Mouse (Mus musculus) thymus, adult 2 months (tissue): ENCODE data around the gene Gm45261. TPM values are rescaled to one million over a fixed set of nuclear protein-coding genes. Genes with fewer than 3 reads are reported as not detected.

ENCODE experiments used
- DNase-seq: peaks from one replicate; pipeline ENCODE4 v3.0.0; 2021
- H3K27ac ChIP-seq: fragments of 200-500 bp; 2 replicates; pipeline ENCODE4 v1.5.1; 2012; ENCODE audit warnings: low read length, control low read depth; ENCODE audit not compliant: control insufficient read depth, insufficient read depth
- H3K27me3 ChIP-seq: fragments of 200-500 bp; 2 replicates; pipeline ENCODE4 v1.6.1; 2012; ENCODE audit warnings: mild to moderate bottlenecking, low read length, moderate library complexity, mixed read lengths; ENCODE audit not compliant: control insufficient read depth, insufficient read depth
- H3K36me3 ChIP-seq: fragments of 200-500 bp; 2 replicates; pipeline ENCODE4 v1.6.1; 2012; ENCODE audit warnings: mild to moderate bottlenecking, low read length, moderate library complexity; ENCODE audit not compliant: control insufficient read depth, insufficient read depth
- H3K4me1 ChIP-seq: fragments of 200-500 bp; replicated peaks from 2 replicates; pipeline ENCODE4 v1.6.1; 2012; ENCODE audit warnings: low read length; ENCODE audit not compliant: control insufficient read depth, insufficient read depth
- H3K4me3 ChIP-seq: fragments of 200-500 bp; 2 replicates; pipeline ENCODE4 v1.5.1; 2012; ENCODE audit warnings: mild to moderate bottlenecking, low read length, control low read depth, moderate library complexity; ENCODE audit not compliant: control insufficient read depth, insufficient read depth
- CTCF ChIP-seq: fragments of 200-500 bp; IDR thresholded peaks from 2 replicates; pipeline ENCODE4 v1.5.1; 2012; ENCODE audit warnings: mild to moderate bottlenecking, control low read depth, low read length, moderate library complexity, borderline replicate concordance; ENCODE audit not compliant: control insufficient read depth, poor library complexity, insufficient read depth; ENCODE audit errors: extremely low read depth
- POLR2A ChIP-seq: fragments of 200-500 bp; IDR thresholded peaks from 2 replicates; pipeline ENCODE4 v1.6.1; 2012; ENCODE audit warnings: mild to moderate bottlenecking, low read length, control low read depth, moderate library complexity; ENCODE audit not compliant: control insufficient read depth, poor library complexity, insufficient read depth; ENCODE audit errors: extremely low read depth
- WGBS: fragments of 180-500 bp; shearing (Covaris S2); methylation state at CpG from one replicate; pipeline ENCODE4 v1.1.7; 2018; 5-methylcytosine and 5-hydroxymethylcytosine counted together
- polyA plus RNA-seq: library from polyadenylated mRNA; depleted of rRNA; stranded (reverse); fragments of >200 nt; gene quantifications from 2 replicates; pipeline ENCODE4 v1.2.3, GENCODE M21; 2012; rRNA removed

The Gm45261 gene
- not detected in 2 replicates for polyA plus RNA-seq

DNA sequence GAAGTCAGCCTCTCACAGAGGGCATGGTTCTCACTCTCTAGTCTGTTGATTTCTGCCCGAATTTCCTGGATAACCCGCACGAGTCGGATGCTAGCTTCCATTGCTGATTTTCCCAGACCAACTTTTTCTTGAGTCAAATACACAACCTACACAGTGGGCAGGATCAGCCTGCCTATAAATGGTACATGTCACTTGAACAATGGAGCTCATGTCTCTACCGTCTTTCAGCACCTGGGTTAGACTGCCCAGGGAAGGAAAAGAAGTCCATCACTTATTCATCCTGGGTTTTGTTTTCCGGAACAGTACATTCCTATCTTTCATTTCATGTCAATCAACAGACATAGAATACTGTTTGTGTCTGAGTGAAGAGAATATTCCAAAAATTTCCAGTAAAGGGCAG, at the start of gene Gm45261:
TSS of gene Gm45261 (minus strand) at position 101 of the 400 bp plus-strand sequence.
- DNase-seq, result no peak
- H3K36me3 ChIP-seq, result no peaks in the 10 kb centered on the region
- H3K27me3 ChIP-seq, result no peaks in the 10 kb centered on the region
- no peaks in the 10 kb centered on the region for H3K4me1 ChIP-seq
- H3K4me3 ChIP-seq, result no peak within 1 kb of the TSS
- 96% methylated on average over 6 of the region's 6 CpGs for WGBS
- TF ChIP-seq POLR2A (no peak), CTCF (no peak)
- H3K27ac ChIP-seq, result no peak within 1 kb of the TSS

DNA sequence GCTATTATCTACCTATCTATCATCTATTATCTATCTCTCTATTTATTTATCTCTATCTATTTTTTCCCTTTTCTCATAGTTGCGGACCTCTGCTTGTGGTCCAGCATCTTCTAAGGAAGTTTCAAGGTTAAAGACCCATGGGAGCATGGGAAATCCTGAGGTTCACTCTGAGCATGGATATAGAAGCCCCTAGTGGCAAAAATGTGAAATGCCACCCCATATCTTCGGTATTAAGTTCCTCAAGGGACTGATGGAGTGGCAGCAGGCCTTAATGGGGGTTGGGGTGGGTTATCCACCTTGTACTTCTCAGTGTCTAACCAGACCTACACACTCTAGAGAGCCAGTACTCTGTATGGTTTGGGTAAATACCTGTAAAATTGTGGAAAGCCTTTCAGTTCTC, 43.5 kb upstream of the Gm45261 start:
- no peak for DNase-seq
- H3K36me3 ChIP-seq, result peaks cover 55% of the 10 kb centered on the region
- no peaks in the 10 kb centered on the region for H3K4me1 ChIP-seq
- H3K4me3 ChIP-seq, result no peak overlapping the region
- no peaks in the 10 kb centered on the region for H3K27me3 ChIP-seq
- 75% methylated on average over 2 of the region's 2 CpGs for WGBS
- H3K27ac ChIP-seq, result no peak overlapping the region
- no peak for TF ChIP-seq CTCF
- no peak for TF ChIP-seq POLR2A

DNA sequence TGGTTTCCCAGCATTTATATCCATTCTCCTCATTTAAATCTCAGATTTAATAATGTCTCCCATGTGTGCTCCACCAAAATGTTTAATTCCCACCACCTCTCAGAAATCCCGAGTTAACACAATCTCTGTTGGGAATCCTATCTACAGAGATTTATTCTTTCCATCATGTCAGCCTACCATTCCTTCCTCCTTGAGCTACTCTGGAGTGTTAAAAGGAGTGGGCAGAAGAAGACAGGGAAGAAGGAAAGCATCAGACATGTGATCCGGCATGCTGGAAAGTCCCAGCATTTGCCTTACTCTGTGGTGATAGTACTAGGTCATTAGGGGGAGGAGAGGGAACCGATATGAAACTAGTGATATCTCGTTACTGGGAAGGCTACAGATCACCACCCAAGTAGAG, 42.8 kb upstream of the Gm45261 start:
- WGBS, result 94% methylated on average over 4 of the region's 4 CpGs
- Histone ChIP-seq H3K36me3 (peaks cover 55% of the 10 kb centered on the region), H3K4me3 (no peak overlapping the region), H3K4me1 (no peaks in the 10 kb centered on the region), H3K27me3 (no peaks in the 10 kb centered on the region), H3K27ac (no peak overlapping the region)
- TF ChIP-seq CTCF (no peak), POLR2A (no peak)
- DNase-seq, result no peak

DNA sequence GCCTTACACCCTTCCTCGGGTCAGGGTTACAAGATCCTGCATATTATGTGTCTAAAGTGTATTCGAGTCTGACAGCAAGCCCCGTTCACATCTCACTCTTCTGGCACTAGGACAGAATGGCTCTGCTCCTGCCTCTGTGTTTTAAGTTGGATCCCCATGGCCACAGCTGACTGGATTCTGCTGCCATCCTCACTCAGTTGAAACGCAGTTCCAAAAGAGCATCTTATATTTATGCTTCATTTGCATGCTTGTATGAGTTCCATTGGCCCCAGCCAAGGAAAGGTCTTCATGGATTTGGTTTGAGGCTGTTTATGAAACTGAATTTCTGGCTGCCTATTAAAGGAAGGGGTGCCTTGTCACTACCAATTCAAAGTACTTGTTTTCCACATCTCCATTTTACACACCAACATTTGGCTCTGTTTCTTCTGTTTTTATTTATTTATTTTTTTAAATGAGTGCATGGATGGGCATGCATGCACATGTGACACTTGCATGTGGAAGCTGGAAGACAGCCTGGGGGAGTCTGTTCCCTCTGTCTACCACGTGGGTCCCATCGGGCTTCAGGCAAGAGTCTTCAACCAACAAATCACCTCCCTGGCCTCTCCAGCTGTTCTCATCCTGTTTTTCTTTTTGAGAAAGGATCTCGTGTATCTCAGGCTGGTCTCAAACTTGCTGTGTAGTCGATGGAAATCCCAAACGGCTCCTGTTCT, 41.4 kb upstream of the Gm45261 start:
- TF ChIP-seq POLR2A, result no peak
- no peak for TF ChIP-seq CTCF
- H3K27ac ChIP-seq, result no peak overlapping the region
- WGBS, result 94% methylated on average over 9 of the region's 9 CpGs
- no peak overlapping the region for H3K4me3 ChIP-seq
- H3K4me1 ChIP-seq, result no peaks in the 10 kb centered on the region
- DNase-seq, result no peak
- no peaks in the 10 kb centered on the region for H3K27me3 ChIP-seq
- H3K36me3 ChIP-seq, result peaks cover 46% of the 10 kb centered on the region

DNA sequence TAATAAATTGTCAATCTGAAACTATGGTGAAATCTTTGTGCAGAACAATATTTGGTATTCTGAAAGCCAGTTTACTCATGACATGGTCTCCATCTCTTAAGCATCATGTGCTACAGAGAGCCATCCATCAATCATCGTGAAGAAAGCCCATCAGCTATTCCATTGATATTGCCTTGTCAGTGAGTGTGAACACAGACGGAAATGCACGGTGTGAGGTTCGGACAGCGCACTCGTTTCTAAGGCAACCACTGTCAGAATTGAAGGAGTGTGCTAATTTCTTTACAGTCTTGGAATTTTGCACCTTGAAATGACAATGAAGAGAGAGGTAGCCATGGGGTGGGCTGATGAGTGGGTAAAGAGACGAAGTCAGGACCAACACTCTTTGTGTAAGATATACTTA, 38.0 kb upstream of the Gm45261 start:
- no peak for DNase-seq
- H3K4me1 ChIP-seq, result no peaks in the 10 kb centered on the region
- no peak overlapping the region for H3K27ac ChIP-seq
- TF ChIP-seq CTCF (no peak), POLR2A (no peak)
- WGBS, result 95% methylated on average over 7 of the region's 7 CpGs
- H3K27me3 ChIP-seq, result no peaks in the 10 kb centered on the region
- H3K36me3 ChIP-seq, result peaks cover 26% of the 10 kb centered on the region
- no peak overlapping the region for H3K4me3 ChIP-seq

DNA sequence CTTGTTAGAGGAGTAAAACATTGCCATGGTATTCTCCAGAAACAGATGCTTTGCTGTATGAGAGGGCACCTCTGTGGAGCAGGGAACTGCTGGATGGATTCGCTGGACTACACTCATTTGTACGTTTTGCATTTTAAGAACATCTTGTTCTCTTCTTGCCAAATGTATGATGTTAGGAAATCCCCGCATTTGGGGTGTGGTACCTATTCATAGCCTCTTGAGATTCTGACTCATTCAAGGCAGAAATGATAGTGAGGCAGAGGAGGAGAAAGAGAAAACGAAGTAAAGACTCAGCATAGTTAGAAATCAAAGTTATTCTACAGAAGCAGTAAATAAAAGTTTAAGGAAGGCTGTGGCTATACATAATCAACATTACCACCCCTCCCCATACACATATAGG, 35.1 kb upstream of the Gm45261 start:
- Histone ChIP-seq H3K4me1 (no peaks in the 10 kb centered on the region), H3K27me3 (no peaks in the 10 kb centered on the region), H3K27ac (no peak overlapping the region), H3K4me3 (no peak overlapping the region), H3K36me3 (0 out of 2 replicates have a peak, but pooled peaks cover 2% of the 10 kb centered on the region)
- TF ChIP-seq POLR2A (no peak), CTCF (no peak)
- WGBS, result 88% methylated on average over 4 of the region's 4 CpGs
- no peak for DNase-seq
